Mouse (Mus musculus): ENCODE measurements around the gene Zfp768.
"Not testable (repeated sequence)": the region's sequence is repeated elsewhere in the genome, so short reads cannot be mapped to it uniquely, and the experiment has no call there.

Gene Zfp768

DNA sequence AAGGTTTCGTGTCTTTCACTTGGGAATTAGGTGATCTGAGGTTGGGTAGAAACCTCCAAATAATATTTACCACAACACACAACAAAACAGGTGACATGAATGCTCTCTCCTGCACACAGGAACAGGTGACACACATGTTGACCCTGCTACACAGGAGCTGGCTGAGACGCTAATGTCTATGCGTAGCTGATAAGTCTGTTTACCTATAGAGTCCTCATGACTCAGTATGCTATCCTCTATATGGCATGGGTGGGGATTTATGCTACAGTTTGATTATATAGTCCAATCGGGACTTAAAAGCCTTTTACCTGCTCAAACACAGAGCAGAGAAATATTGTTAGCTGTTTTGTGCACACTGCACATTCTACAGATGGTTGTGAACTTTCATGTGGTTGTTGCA is 14.9 kb upstream of the Zfp768 start:
- intact Hi-C loops (cut with DNase I), result loop anchor here (5.0 kb wide), 2 partner anchors 42 to 137 kb away; no protein-coding TSS in a partner anchor

DNA sequence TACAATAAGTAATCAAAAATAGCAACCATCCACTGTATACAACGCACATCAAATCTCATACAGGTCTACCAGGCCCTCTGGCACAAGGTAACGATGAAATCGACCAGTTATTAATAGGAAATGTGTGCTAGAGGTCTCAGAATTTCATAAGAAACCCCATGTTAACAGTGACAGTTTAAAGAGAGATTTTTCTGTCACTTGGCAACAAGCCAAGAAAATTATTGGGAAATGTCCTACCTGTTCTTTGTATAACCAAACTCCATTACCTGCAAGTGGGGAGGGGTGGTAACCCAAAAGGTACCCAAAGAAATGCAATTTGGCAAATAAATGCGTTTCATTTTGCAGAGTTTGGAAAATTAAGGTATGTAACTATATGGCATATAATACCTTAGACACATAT is 13.1 kb upstream of the Zfp768 start:
- intact Hi-C loops (cut with DNase I), result no loop called here

DNA sequence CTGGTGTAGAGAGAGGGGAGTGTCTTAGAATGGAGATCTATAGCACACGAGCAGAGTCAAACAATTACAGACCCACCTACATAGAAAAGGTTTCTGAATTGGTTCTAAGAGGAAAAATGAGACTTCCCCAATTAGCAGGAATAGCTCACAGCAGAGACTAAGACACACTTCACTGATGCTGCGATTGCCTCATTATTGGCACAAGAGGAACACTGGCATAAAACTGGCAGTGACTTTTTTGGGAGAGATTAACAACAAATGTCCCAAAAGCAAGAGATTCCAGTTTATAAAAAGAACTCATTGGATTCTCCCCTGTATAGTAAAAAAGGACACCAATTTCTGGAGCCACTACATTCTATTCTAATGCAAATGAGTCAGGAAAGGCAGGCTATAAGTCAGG is 12.5 kb upstream of the Zfp768 start:
- intact Hi-C loops (cut with DNase I), result no loop called here

DNA sequence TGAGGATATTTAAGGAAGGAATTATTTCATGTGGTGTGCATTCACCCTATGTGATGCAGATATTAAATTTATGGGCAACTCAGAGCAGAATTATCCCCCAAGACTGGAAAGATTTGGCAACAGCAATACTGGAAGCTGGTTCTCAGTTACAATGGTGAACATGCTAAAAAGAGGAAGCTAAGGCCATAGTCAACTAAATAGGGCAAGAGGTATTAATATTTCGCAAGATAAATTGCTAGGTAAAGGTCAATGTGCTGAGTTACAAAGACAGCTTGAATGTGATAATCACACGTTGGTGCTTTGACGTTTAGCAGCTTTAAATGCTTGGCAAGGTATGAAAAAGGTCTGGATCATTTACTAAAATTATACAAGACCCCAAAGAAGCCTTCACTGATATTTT is 10.4 kb upstream of the Zfp768 start:
- intact Hi-C loops (cut with DNase I), result no loop called here

DNA sequence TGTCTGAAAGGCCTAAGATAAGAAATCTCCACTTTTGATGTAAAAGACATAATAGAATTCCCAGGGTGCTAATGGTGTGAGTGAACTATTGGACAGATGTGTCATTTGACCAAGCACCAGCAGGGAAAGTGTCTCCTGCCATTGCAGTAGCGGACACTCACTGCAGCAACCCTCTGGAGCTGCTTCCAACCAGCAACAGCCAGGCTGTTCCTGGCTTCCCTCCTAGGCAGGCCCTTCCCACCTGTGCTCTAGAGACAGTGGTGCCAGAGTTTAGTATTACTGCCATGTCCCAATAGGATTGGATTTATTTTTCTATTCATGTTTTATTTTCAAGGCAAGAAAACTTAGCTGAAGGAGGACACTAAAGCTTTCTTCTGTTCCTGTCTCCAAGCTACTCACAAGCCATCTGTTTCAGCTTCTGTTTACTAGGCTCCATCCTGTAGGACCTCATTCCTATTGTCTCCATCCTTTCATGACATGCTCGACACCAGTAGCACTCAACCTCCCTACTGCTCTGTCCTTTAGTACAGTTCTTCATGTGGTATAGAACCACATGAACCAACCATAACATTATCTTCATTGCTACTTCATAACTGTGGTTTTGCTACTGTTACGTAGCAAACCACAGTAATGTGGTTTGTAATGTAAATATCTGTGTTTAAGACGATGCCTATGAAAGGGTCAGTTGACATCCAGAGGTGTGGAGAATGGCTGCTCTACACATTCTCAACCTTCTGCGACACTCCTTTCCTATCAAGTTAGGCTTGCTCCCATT is 6.0 kb upstream of the Zfp768 start:
- intact Hi-C loops (cut with DNase I), result no loop called here

DNA sequence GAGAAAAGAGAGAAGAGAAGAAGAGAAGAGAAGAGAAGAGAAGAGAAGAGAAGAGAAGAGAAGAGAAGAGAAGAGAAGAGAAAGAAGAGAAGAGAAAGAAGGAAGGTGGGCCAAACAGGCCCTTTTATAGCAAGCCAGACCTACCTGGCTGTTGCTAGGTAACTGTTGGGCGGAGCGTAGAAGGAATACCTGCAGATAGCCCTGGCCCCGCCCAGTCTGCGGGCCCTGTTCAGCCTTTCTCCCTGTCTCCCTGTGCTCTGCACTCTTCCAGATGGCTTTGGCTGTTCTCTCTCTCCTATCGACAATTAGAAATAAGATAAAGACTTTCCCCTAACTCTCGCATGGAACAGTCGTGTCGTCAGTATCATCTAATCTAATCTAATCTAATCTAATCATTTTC is 1.3 kb upstream of the Zfp768 start:
- intact Hi-C loops (cut with DNase I), result no loop called here

DNA sequence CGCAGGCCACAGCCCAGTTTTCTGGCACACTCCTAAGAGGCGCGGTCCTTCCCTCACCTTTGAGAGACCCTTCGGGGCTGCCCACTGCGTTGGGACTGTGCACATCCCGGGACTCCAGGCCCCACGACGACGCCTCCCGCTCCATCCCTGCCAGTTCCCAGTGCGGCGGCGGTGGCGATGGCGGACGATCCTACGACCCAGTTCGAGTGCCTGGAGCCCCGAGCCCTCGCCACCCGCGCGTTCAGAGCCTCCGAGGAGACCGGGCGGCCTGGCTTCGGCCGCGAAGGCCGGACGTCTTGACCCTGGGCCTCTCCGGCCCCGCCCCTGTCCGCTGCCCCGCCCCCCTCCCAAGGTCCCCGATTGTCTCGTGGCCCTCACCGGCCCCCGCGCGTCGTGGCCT is 297 bp downstream of the Zfp768 start:
- intact Hi-C loops (cut with DNase I), result no loop called here

DNA sequence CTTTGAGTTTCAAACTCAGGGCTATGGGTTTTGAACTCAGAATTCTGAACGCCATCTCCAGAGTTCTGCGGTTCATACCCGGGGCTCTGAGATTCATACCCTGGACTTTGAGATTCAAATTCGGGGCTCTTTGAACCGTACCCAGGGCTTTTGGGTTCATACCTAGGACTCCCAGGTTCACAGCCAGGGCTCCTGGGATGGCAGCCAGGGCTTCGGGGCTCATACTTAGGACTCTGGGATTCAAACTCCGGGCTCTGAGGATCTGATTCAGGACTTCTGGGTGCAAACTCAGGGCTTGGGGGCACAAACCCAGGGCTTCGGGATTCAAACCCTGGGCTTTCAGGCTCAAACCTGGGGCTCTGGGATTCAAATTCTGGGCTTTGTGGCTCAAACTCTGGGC is 1.0 kb downstream of the Zfp768 start:
- intact Hi-C loops (cut with DNase I), result no loop called here

DNA sequence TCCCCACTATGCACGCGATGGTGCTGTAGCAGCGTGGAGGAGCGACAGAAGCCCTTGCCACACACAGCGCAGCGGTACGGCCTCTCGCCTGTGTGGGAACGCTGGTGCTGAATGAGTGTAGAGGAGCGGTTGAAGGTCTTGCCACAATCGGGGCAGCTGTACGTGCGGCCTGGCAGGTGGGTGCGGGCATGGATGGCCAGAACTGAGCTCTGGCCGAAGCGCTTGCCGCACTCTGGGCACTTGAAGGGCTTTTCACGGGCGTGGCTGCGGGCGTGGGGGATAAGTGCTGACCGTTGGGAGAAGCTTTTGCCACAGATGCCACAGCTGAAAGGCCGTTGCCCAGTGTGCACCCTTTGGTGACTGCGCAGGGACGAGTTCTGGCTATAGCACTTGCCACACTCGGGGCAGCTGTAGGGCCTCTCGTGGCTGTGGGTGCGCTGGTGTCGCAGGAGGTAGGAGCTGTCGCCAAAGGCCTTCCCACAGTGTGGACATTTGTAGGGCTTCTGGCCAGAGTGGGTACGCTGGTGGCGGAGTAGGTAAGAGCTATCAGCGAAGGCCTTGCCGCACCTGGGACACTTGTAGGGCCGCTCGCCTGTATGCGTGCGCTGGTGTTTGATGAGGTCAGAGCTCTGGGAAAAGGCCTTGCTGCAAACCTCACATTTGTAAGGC is 1.9 kb downstream of the Zfp768 start:
- intact Hi-C loops (cut with DNase I), result no loop called here

DNA sequence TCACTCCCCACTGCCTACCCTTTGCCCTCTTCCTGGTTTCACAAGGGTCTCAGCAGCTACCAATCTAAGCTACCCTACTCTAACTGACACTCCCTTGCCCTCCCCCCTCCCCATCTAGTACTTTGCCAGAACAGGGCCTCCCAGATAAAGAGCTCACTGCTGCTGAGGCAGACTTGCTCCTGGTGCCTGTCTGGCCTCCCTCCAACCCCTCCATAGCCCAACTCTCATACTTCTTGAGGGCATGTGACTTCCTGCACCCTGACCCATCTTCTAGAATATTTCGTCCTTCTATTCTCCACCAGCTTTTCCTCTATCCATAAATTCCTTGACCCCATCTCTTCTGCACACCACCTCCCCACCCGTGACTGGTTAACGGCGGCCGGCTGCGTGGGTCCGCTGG is 2.5 kb downstream of the Zfp768 start:
- intact Hi-C loops (cut with DNase I), result no loop called here

DNA sequence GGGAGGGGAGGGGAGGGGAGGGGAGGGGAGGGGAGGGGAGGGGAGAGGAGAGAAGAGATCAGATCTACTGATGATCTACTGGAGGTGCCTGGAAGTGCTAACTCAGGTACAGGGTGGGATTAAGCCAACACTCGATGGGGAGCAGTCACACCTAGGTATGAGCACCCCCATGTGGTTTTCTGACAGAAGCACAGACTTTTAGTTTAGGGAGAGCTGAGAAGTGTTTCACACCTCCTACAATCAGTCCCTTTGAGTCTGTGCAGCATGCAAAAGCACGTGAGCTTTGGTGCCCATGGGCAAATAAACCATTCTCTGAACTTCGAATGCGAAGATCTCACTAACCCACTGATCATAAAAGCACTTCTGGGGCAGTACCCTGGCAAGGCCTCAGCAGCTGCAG is 3.1 kb downstream of the Zfp768 start:
- intact Hi-C loops (cut with DNase I), result no loop called here

DNA sequence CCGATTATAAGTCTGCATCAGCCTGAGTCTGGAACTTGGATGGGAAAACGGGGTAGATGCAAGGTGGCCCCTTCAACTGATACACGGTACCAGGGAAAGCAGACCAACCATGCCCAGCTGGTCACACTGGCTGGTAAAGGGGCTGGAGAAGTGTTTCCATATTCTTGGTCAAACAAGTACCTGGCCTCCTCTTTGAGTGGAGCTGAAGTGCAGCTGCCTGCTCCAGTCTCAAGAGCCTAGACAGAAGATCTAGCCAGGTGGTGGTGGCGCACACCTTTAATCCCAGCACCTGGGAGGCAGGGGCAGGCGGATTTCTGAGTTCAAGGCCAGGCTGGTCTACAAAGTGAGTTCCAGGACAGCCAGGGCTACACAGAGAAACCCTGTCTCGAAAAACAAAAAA is 3.5 kb downstream of the Zfp768 start:
- intact Hi-C loops (cut with DNase I), result not testable (repeated sequence)

DNA sequence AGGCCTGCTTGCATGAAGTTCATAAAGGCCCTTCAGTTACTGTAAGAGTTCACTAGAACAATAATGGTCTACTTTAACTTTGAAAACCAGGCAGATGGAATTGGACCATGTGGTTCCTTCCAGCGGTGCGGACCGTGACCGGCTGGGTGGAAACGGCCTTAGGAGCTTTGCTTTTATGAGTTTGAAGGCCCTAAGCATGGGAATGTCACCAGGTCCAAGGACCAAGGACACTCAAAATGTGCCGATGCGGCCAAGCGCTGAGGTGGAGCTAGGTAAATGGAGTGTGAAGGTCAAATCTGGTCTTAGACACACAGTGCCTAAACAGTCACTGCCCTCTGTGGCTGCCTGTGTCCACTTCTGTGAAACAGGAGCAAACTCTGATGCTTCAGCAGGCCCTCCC is 4.0 kb downstream of the Zfp768 start:
- intact Hi-C loops (cut with DNase I), result no loop called here

DNA sequence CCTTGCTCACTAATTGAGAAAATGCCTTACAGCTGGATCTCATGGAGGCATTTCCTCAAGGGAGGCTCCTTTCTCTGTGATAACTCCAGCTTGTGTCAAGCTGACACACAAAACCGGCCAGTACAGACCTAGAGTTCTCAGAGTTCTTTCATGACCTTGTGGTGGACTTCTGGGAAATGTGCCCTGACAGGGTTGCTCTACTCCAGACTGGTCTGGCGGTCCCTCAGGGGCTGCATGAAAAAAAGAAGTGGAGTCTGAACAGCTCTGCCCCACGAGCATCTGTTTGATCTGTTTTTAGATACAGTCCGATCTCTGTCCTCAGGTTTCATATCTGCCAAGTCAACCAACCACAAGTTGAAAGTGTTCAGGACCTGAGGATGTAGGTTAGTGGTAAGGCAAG is 7.8 kb downstream of the Zfp768 start:
- intact Hi-C loops (cut with DNase I), result no loop called here

DNA sequence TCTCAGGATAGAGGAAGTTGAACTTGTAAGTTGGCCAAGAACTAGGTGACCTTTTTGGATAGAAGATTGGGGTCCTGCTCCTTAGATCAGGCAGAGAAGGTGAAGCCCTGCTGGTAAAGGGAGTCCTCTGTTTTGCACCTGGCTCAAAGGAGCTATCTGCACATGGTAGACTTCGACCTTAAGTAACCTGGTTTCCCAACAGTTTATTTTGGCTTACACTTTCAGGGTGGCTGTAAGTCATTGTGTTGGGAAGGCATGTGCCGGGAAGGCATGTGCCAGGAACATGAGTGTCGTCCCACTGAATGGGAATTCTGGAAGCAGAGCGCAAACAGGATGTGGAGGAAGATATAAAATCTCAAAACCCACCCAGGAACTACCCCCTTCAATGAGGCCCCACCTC is 9.8 kb downstream of the Zfp768 start:
- intact Hi-C loops (cut with DNase I), result no loop called here

DNA sequence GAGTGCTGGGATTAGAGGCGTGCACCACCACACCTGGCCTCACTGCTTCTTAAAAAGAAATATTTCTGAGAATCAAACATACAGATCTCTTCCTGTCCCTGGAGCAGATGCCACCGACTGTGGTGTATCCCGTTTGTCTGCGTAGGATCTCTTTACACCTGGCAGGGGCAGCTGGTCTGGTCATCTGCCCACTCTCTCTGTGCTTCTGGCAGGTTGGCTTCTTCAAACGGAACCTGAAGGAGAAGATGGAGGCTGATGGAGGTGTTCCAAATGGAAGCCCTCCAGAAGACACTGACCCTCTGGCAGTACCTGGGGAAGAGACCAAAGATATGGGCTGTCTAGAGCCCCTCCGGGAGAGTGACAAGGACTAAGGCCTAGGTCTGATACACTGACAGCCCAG is 12.1 kb downstream of the Zfp768 start:
- intact Hi-C loops (cut with DNase I), result no loop called here

DNA sequence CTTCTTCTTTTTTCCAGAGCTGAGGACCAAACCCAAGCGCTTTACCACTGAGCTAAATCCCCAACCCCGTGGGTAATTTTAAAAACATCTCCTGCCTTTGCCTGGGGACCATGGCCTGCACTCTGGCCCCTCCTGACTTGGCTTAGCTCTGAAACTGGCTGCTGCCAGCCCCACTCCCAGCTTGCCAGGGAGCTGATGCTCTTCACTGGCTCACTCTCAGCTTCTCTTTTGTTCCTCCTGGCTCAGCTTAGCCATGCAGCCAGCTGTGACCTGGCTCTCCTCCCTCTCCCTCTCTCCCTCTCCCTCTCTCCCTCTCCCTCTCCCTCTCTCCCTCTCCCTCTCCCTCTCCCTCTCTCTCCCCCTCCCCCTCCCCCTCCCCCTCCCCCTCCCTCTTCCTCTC is 18.7 kb downstream of the Zfp768 start:
- intact Hi-C loops (cut with DNase I), result no loop called here

DNA sequence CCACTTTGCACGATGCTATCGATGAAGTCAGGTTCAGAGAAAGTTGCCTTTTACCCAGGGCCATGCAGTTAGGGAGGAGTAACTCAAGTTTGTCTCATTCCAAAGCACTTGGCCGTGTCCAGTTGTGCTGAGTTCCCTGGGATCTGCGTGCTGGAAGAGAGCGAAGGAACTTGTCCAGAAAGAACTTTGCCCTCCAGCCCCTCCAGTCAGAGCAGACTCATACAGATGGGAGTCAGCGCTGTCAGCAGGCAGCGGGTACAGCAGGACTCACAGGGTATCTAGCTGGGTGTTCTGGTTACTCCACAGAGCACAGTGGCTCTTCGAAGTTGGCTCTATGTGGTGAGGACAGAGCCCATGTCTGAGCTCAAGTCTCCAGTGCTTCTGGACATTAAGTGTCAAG is 19.8 kb downstream of the Zfp768 start:
- intact Hi-C loops (cut with DNase I), result no loop called here

DNA sequence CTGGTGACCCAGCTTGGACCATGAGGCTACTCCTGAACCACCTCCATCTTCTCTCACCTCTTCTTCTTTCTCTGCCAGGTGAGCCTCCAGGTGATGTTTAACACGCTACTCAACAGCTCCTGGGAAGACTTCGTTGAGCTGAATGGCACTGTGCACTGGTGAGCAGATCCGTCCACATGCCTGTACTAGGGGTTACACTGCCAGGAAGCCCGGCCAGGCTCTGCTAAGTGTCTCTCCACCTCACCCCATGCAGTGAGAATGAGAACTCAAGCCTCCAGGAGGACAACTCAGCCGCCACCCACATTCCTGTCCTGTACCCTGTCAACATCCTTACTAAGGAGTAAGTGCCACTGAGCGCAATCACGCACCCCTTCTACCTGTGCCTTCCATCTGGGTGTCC is 20.4 kb downstream of the Zfp768 start:
- intact Hi-C loops (cut with DNase I), result no loop called here

DNA sequence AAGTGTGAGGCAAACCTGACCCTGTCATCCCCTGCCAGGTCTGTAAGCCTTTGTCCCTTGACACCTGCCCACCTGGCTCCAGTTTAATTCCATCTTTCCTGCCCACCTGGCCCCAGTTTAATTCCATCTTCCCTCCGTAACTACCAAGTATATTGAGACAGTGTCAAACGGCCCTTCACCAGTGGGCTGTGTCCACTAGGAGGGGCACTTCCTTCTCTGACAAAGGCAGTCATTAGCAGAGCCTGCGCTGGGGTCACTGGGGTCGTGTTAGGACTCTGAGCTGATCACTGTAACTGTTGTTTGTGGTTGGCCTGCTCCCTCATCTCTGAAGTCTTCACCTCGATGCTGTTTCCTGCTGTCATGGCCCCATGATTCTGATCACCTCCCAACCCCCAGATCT is 23.3 kb downstream of the Zfp768 start:
- intact Hi-C loops (cut with DNase I), result no loop called here

DNA sequence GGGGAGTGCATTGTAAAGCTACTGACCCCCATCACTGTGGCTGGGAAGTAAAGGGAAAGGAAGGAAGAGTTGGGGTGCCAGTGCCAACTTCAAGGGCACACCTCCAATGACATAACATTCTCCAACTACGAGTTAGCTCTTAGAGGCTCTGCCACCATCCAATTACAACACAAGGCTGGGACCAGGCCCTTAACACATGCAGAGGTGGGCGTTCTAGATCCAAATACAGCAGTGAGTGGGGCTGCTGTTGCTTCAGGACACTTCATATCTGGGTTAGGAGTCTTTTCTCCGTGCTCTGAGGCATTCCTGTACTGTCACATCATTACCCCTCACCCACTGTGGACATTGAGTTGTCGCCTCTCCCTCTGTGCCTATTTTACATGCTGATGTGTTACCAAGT is 24.3 kb downstream of the Zfp768 start:
- intact Hi-C loops (cut with DNase I), result no loop called here

DNA sequence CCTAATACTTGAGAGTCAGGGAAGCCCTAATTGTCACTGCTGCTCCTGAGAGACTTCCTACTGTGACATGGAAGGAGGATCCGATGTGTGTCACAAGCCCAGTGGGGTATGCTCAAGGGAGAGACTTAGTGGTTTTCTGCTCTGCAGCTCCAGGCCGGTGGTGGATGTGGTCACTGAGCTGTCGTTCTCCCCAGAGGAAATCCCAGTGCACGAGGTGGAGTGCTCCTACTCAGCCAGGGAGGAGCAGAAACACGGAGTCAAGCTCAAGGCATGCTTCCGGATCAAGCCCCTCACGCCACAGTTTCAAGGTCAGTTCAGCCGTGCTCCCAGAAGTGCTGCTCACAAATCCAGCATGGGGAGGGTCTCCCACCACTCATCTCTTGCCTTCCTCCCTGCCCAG is 31.5 kb downstream of the Zfp768 start:
- intact Hi-C loops (cut with DNase I), result no loop called here

DNA sequence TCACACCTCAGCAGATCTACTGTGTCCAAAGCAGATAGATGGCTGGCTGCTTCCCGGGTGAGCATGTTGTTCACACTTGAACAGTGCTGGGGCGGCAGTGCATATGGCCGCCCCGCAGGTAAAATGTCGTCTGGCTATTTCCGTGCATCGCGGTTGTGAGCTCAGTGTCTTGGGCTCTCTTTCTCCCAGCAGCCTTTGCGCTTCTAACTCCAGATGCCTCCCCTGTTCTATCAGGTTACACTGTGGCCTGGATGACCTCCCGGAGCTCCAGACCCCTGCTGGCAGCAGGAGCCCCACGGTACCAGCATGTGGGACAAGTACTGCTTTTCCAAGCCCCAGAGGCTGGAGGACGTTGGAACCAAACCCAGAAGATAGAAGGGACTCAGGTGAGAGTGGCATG is 35.4 kb downstream of the Zfp768 start:
- intact Hi-C loops (cut with DNase I), result no loop called here
